Mouse (Mus musculus) frontal cortex, postnatal 36 days (tissue): ENCODE measurements around the gene Fgr.

Experiments used
- DNase-seq, 2 experiments: peaks; one replicate each; pipeline ENCODE4 v3.0.0; 2022; ENCODE audit warnings: low spot score in 2 of 2

Gene Fgr

GRCm38 (mm10) chr4:133014896-133015709 lies 41.2 kb downstream of the Fgr start:
- DNase-seq: peak in 1 of 2 experiments; percentile 15

- DNase-seq: no peak
Observed at GRCm38 (mm10) chr4:133015710-133016651, 42.1 kb downstream of the Fgr start.

GRCm38 (mm10) chr4:133016677-133017415 lies 43.0 kb downstream of the Fgr start:
- DNase-seq: peak; percentile 55 to 64

- peak in 1 of 2 experiments; percentile 68 for DNase-seq
Observed at GRCm38 (mm10) chr4:133017597-133018262, 43.8 kb downstream of the Fgr start.

GRCm38 (mm10) chr4:133018263-133018798 lies 44.4 kb downstream of the Fgr start:
- no peak for DNase-seq

- peak in 1 of 2 experiments; percentile 8 for DNase-seq
Observed at GRCm38 (mm10) chr4:133020721-133021120, 46.8 kb downstream of the Fgr start.

GRCm38 (mm10) chr4:133021181-133021671 lies 47.3 kb downstream of the Fgr start:
- DNase-seq: peak in 1 of 2 experiments; percentile 31

- DNase-seq: peak in 1 of 2 experiments; percentile 15
Observed at GRCm38 (mm10) chr4:133022217-133022616, 48.3 kb downstream of the Fgr start.

- DNase-seq: no peak
Observed at GRCm38 (mm10) chr4:133022954-133023635, 49.2 kb downstream of the Fgr start.

- DNase-seq: no peak
Observed at GRCm38 (mm10) chr4:133023636-133024035, 49.7 kb downstream of the Fgr start.

- DNase-seq: no peak
Observed at GRCm38 (mm10) chr4:133024404-133024803, 50.5 kb downstream of the Fgr start.

- peak in 1 of 2 experiments; percentile 19 for DNase-seq
Observed at GRCm38 (mm10) chr4:133024969-133025685, 51.2 kb downstream of the Fgr start.

GRCm38 (mm10) chr4:133026272-133026671 lies 52.4 kb downstream of the Fgr start:
- no peak for DNase-seq

GRCm38 (mm10) chr4:133026826-133027375 lies 53.0 kb downstream of the Fgr start:
- DNase-seq: no peak

GRCm38 (mm10) chr4:133027721-133028120 lies 53.8 kb downstream of the Fgr start:
- DNase-seq: no peak

- DNase-seq: no peak
Observed at GRCm38 (mm10) chr4:133028193-133028592, 54.3 kb downstream of the Fgr start.

GRCm38 (mm10) chr4:133028875-133029274 lies 55.0 kb downstream of the Fgr start:
- no peak for DNase-seq

GRCm38 (mm10) chr4:133032410-133033095 lies 58.7 kb downstream of the Fgr start:
- no peak for DNase-seq
